Mouse (Mus musculus) brain, adult 2 months (tissue): Measurements from ENCODE around the gene Zfp740.
A peak's percentile ranks its signal among the peaks of the same experiment; 100 is the strongest.

ENCODE experiments used
- DNase-seq: peaks from one replicate; pipeline ENCODE4 v3.0.0; 2011; ENCODE audit warnings: low read depth, low spot score

The Zfp740 gene

DNA sequence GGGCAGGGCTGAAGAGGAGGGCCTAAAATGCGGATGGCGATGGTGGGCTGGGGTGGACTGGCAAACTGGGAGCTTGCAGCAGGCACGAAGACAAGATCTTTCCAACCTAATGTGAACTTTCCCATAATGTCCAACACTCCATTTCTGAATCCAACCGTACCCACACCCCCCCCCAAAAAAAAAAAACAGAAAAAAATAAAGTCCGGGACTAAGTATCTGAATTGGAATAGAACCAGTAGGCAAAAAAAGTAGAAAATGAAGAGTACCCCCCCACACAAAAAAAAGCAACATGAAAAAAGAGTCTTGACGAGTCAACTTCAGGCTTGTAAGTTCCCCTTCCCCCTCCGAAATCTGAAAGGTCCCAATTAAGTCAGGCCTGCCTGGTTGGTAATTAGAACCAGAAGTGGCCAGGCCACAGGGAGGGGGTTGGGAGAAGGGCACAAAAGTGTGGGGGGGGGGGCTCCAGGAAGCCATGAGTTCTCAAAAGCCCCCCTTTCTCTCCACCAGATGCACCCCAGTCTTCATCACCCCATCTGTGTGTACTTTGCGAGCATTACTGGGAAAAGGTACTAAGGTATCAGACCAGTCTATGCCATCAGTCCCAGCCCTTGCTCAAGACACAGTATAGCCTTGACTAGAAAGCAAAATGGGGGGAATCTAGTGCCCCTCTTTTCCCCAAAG lies 45.2 kb downstream of the Zfp740 start:
- DNase-seq, result no peak

DNA sequence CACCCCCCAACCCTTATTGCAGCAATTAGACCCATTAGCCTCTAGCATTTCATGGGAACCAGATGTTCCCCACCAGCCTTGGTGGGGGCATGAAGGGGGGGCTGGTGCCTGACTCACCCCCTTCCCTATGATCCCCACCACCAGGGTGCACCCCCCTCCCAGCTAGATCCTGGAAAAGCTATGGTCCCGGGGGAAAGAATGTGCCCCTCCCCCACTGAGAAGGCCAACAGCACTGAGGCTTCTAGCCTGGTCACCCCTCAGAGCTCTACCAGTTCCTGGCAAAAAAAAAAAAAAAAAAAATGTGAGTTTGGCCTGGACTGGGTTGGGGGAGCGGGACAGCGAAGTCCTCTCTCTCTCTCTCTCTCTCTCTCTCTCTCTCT lies 45.8 kb downstream of the Zfp740 start:
- no peak for DNase-seq

DNA sequence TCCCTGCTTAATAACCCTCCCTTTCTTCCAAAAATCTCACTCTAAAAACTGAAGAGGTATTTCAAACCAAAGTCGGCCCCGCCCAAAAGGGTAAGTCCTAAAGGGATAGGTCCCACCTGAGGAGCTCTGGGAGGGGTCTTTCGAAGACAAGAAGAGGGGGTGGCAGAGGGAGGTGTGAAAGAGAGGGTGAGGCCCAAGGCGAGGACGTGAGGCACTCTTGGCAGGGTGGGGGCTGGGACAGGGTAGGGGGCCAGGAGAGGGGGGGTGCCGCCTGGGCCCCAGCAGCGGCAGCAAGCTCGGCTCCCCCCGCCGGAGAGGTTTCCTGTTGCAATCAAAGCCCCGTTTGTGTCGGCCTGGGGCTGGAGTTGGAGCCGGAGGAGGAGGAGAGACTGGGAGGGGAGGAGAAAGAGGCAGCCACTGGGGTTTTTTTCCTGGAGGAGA lies 46.2 kb downstream of the Zfp740 start:
- peak; percentile 34 for DNase-seq

DNA sequence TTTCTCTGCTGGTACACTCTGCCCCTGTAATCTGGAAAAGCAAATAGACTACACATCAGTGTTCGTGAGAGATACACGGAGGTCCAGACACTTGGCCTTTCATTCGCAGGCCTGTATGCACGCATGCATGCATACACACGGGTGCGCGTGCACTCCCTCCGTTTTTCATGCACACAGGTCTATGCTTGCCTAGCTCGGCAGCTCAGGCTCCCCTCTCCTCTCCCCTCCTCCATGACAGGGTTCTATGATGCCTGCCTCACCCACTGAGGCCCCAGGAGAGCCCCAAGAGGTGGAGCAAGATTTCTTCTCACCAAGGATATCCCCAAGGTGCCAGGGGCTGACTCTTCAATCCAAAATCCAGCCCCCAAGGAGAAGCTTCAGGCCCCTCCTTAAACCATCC lies 46.9 kb downstream of the Zfp740 start:
- DNase-seq, result no peak

DNA sequence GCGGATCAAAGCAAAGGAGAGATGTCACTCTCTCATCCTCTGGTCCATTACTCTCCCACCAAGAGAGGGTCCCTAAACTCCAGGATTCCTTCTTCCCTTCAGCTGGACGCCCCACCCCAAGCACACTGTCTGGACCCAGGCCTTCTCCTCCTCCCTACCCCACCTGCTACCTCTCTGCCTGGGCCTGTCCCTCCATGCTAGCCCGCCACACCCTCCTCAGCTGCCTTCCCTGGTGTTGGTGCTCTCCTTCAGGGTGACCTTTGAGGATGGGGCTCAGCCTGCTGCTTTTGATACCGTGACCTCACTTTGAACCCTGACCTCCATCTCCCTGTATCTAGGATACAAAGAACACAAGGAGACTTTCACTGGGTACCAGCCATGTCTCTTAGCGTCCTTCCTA lies 47.5 kb downstream of the Zfp740 start:
- DNase-seq, result no peak

DNA sequence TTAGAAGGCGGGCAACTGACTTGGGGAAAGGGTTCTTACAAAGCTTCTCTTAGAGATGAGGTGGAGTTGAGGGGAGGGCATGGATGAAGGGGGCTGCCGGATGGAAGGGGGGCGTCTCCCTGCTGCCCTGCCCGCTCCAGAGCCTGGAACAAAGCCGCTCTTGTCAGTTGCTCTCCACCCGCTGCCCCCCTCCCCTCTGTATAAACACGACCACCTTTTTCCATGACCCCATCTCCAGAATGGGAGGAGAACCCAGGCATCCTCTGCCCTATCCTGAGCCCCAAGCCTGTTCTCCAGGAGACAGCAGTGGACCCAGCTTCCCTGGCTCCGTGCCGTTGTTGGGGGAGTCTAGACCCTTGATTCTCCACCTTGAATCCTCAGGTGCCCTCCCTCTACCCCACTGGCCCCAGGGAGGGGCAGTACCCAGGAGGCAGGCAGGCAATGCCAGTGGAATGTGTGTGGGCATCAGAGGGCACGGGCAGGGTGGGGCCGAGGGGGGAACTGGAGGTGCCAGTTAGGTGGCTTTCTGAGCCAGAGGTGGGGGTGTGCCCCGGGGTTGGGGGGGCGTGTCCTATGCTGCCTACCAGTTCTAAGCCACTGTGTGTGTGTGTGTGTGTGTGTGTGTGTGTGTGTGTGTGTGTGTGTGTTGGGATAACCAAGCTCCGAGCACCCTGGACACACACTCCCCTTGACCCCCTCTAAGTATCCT lies 52.7 kb downstream of the Zfp740 start:
- DNase-seq, result no peak

DNA sequence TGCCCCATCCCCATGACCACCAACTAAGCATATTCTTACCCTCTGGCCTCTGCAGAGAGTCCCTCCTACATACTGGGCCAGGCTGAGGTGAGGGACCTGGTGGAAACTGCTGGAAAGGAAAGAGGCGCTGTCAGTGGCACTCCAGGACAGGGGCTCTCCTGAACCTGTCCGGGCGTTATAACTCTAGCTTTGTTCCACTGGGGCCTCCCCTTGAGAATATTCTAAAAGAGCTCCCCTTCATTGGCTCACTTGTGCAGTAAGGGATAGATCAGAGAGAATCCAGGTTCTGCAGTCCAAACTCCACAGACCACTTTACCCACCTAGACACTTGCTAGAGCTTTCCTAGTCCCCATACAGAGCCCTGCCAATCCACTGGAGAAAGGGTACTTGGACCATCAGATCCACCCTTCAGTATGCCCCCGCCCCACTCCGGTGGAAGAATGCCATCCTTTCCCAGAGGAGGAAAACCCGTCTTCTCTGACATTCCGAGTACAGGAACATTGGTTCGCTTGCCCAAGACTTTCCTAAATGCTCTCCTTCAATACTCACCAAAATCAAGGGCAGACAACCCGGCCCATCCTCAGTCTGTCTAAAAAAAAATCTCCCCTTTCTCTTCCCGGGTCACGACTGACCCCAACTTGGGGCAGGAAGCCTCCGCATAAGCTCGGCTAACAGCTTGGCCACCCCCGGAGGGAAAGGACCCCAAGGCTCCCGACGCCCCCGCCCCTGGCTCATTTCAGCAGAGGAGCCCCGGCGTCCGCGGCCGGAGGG lies 53.6 kb downstream of the Zfp740 start:
- no peak for DNase-seq

DNA sequence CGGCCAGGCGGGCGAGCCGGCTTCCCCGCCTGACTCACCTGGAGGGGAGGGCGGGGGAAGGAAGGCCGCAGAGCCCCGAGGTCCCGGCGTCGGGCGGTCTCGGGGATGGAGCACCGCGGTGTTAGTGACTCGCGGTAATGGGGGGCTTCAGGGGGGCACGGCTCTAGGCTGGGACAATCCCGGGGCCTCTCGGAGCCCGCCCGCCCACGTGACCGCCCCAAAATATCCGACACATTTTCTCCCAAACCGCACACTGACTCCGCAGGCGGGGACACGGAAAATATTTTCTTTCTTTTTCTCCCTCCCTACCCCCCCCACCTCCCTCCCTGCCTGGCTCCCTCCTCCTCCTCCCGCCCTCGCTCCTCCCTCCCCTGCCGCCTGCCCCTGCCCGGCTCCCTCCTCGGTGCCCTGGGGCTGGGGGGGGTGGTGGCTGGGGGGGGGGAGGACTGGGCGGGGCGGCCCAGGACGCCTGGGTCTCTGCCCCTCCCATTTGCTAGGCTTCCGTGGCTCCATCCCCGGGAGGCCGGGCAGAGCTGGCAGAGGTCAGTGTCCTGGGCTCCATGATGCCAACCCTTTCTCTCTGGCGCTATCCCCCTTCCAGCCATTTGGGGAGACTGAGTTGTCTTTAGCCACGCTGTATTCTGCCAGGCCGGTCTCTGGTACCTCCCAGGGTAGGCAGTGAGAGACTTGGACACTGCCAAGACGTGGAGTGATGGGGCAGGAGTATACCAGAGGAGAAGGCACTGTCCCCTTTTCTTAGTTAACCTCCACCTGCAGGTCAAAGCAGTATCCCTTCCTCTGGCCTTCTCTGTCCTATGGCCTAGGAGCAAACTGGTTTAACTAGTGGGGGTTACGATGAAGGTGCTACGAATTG lies 54.4 kb downstream of the Zfp740 start, which contains the start of gene Rarg:
Gene Rarg, minus strand, starts transcription at position 316 of the 874 bp plus-strand sequence.
- peak; percentile 71 for DNase-seq

DNA sequence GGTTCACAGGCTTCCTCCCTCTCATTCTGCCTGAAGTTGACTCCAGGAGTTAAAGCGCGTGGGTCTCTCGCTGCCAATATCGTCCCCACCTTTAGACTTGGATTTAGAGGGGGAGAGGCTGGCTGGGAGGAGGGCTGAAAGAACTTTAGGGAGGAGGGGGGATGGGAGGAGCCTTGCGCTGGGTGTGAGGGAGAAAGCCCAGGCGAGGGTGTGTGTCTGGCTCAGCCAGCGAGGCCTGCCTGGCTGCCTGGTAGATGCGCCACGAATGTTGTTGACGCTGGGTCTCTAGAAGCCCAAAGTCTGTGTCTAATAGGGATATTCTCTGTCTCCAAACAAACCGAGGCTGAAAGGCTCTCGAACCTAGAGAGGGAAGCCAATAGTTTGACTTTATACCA lies 55.0 kb downstream of the Zfp740 start:
- DNase-seq, result peak; percentile 81

DNA sequence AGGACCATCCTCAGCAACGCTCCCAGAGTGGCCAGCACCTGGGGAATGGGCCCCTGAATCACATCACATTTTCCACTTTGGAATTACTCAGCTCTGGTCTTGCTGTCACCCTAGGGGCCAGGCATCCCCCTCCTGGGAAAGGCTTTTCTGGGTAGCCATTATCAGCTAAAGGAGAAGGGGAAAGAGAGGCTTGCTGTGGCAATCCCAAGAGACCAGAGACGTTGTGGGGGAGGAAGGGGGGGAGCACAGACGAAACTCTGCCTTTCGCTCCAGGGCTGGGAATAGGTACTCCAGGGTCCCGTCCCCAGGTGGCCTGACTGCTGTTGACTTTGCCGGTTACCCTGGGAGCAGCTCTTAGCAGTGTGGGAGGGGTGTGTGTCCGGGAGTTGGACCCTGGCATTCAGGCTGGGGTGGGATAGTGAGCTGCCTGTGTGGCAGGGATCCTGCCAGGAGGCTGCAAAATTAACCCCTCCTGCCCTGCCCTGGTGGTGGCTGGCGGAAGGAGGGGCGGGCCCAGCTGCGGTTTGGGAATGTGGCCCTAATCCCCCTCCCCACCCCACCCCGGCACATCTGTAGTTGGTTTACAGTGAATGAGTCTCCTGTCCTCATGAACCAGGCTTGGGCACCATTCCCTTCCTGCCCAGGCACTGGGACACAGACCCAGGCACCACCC lies 55.7 kb downstream of the Zfp740 start:
- DNase-seq, result no peak

DNA sequence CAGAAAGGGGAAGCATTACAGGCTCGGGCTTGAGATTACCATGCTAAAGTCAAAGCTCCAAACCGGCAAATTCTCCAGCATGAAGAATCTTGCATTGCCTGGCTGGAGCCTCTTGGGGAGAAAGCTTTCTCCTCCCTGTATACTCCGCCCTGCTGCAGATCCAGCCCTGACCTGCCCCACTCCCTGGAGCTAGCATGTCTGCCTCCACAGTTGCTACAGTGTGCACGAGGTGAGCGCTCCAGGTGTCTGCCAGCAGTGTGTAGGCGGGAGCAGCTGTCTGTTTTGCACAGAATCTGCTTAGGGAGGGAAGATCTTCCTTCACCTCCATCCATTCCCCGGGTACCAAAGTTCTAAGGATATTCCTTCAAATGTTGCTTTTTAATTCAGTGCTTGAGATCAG lies 59.5 kb downstream of the Zfp740 start:
- peak; percentile 82 for DNase-seq

DNA sequence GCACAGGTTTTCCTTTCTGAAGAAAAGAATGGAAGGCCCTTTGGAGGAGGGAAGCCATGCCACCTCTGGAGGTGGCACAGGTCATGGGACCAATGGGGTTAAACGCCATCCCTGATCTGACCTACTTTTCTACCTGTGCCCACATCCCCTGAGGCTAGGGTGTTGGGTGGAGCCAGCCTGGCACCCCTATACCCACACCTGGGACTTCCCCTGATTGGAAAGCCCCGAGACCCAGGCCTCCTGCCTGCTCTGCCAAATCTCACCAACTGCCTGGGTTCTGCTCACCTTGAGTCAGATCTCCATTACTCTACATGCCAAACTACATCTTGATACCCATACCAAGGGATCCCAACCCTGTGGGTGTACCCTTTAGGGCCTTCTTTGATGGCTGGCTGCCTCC lies 60.0 kb downstream of the Zfp740 start:
- no peak for DNase-seq
